Comparison of ENCODE assay signal across 23 mouse cellular contexts in genomic region chr9:76162446-76162845, GRCm38 (mm10). TPM values are rescaled to one million over a fixed set of nuclear protein-coding genes. Genes with fewer than 3 reads are reported as not detected.
"Had no signal": no experiment of that assay in that cellular context is flagged by ENCODE, and none has a peak within 500 bp of the region (broad histone marks: within the 10 kb centered on the region; RNA-seq: fewer than 3 reads in every experiment).

No protein-coding gene starts in this region.

- H3K9ac ChIP-seq: limb, embryonic 12.5 days; limb, embryonic 15.5 days; liver, embryonic 13.5 days; midbrain, embryonic 13.5 days; neural tube, embryonic 13.5 days had no signal

- H3K9me3 ChIP-seq: limb, embryonic 12.5 days; limb, embryonic 15.5 days; liver, embryonic 13.5 days; midbrain, embryonic 10.5 days; midbrain, embryonic 13.5 days; neural tube, embryonic 13.5 days had no signal

- H3K4me3 ChIP-seq: limb, embryonic 12.5 days; limb, embryonic 15.5 days; liver, embryonic 13.5 days; megakaryocyte, embryonic 14.5 days; midbrain, embryonic 10.5 days; midbrain, embryonic 13.5 days; myocyte; neural tube, embryonic 13.5 days had no signal

- H3K27me3 ChIP-seq: limb, embryonic 12.5 days; limb, embryonic 15.5 days; liver, embryonic 13.5 days; megakaryocyte, embryonic 14.5 days; midbrain, embryonic 13.5 days; neural tube, embryonic 13.5 days had no signal

- H3K27ac ChIP-seq: kidney, postnatal 0 days; limb, embryonic 12.5 days; limb, embryonic 15.5 days; liver, embryonic 13.5 days; midbrain, embryonic 10.5 days; midbrain, embryonic 13.5 days; neural tube, embryonic 13.5 days had no signal

- H3K36me3 ChIP-seq: limb, embryonic 12.5 days; limb, embryonic 15.5 days; liver, embryonic 13.5 days; midbrain, embryonic 10.5 days; midbrain, embryonic 13.5 days; neural tube, embryonic 13.5 days had no signal

- H3K4me1 ChIP-seq: limb, embryonic 12.5 days; limb, embryonic 15.5 days; liver, embryonic 13.5 days; megakaryocyte, embryonic 14.5 days; midbrain, embryonic 10.5 days; midbrain, embryonic 13.5 days; neural tube, embryonic 13.5 days had no signal

- ATAC-seq: intestine, postnatal 0 days; midbrain, embryonic 13.5 days had no signal

- H3K4me2 ChIP-seq: limb, embryonic 12.5 days; limb, embryonic 15.5 days; liver, embryonic 13.5 days; midbrain, embryonic 13.5 days; neural tube, embryonic 13.5 days had no signal

- DNase-seq: kidney, adult 2 months; kidney, postnatal 36 days; left cerebral cortex, postnatal 4 days; liver, embryonic 13.5 days; thymus, adult 2 months; thymus, postnatal 14 days; thymus, postnatal 4 days had no signal

RNA-seq across cellular contexts. Expression of gene Gfral, which starts 51.0 kb away (rescaled TPM):
- polyA plus RNA-seq: intestine, postnatal 0 days; kidney, adult 2 months; kidney, embryonic 14.5 days; kidney, postnatal 0 days; limb, embryonic 12.5 days; limb, embryonic 15.5 days; liver, embryonic 13.5 days; liver, embryonic 16.5 days; midbrain, embryonic 10.5 days; midbrain, embryonic 13.5 days; midbrain, embryonic 16.5 days; neural tube, embryonic 13.5 days; small intestine, adult 2 months; spleen, adult 2 months; stomach, embryonic 16.5 days; testis, adult 2 months; thymus, adult 2 months had no signal
